In the genomic region with DNA sequence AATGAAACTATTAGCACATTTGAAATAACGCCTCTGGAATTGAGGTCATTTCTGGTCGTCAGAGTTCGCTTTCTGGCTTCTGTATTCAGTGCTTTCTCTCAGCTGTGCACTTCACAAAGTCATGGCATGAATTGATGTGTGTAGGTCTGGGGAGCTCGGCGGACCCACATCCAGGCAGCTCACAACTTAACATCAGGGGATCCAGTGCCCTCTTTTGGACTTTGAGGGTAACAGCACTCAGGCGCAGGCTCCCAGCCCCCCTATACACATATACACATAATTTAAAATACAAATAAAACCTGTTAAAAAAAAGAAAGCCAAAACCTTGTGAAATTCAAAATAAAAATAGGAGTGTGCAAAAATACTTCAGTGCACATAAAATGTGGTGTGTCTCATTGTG, we compare ENCODE assay signal across 11 mouse cellular contexts.
A peak's percentile ranks its signal among the peaks of the same experiment; 100 is the strongest.
DNase-seq lines count a peak whose midpoint lies in the region; ATAC-seq and TF ChIP-seq lines count a peak whose summit lies in the region.
"Had no signal": no experiment of that assay in that cellular context is flagged by ENCODE, and none has a peak within 500 bp of the region (broad histone marks: within the 10 kb centered on the region; RNA-seq: fewer than 3 reads in every experiment).

No protein-coding gene starts in this region.

- H3K27ac ChIP-seq in forebrain, postnatal 0 days (ENCODE audit: low read depth, low read length), result no peak overlapping the region
- no peak overlapping the region for H3K27ac ChIP-seq in forebrain, embryonic 16.5 days (ENCODE audit: low read length)
- H3K27ac ChIP-seq in lung, postnatal 0 days (ENCODE audit: low read length), result no peak overlapping the region
- no peak overlapping the region for H3K27ac ChIP-seq in olfactory bulb, adult 2 months (ENCODE audit: insufficient read depth, low read depth, low read length)
- H3K27ac ChIP-seq in kidney, embryonic 15.5 days, result no peak overlapping the region
- H3K27ac ChIP-seq: limb, embryonic 15.5 days had no signal

- H3K9me3 ChIP-seq in forebrain, postnatal 0 days (ENCODE audit: low read length), result no peaks in the 10 kb centered on the region
- no peaks in the 10 kb centered on the region for H3K9me3 ChIP-seq in forebrain, embryonic 16.5 days (ENCODE audit: control insufficient read depth, low read length)
- no peaks in the 10 kb centered on the region for H3K9me3 ChIP-seq in lung, postnatal 0 days (ENCODE audit: low read length)
- H3K9me3 ChIP-seq in kidney, embryonic 15.5 days (replicated peaks), result no peaks in the 10 kb centered on the region
- H3K9me3 ChIP-seq: limb, embryonic 15.5 days had no signal

- peak; percentile 52 for TF ChIP-seq CTCF in forebrain, postnatal 0 days (IDR thresholded peaks at IDR 0.05; ENCODE audit: low read depth)
- peak; percentile 54 for TF ChIP-seq CTCF in lung, postnatal 0 days (IDR thresholded peaks at IDR 0.05)
- 0 out of 2 replicates have a peak, but pooled peaks have one; percentile 8 for TF ChIP-seq CTCF in olfactory bulb, adult 2 months (IDR thresholded peaks at IDR 0.05; ENCODE audit: insufficient read depth, low read depth, low read length)

- no peak overlapping the region for H3K9ac ChIP-seq in forebrain, postnatal 0 days
- H3K9ac ChIP-seq in forebrain, embryonic 16.5 days (replicated peaks; ENCODE audit: low read depth, low read length), result no peak overlapping the region
- H3K9ac ChIP-seq in lung, postnatal 0 days (replicated peaks; ENCODE audit: low read depth), result no peak overlapping the region
- H3K9ac ChIP-seq in kidney, embryonic 15.5 days, result no peak overlapping the region
- H3K9ac ChIP-seq: limb, embryonic 15.5 days had no signal

- H3K4me3 ChIP-seq in forebrain, postnatal 0 days (ENCODE audit: low read depth, low read length), result no peak overlapping the region
- no peak overlapping the region for H3K4me3 ChIP-seq in forebrain, embryonic 16.5 days (replicated peaks; ENCODE audit: low read length)
- H3K4me3 ChIP-seq in lung, postnatal 0 days (ENCODE audit: low read depth, low read length), result no peak overlapping the region
- H3K4me3 ChIP-seq in olfactory bulb, adult 2 months (ENCODE audit: insufficient read depth, low read depth, low read length), result no peak overlapping the region
- H3K4me3 ChIP-seq in kidney, embryonic 15.5 days (replicated peaks), result no peak overlapping the region
- H3K4me3 ChIP-seq: limb, embryonic 15.5 days had no signal

- no peak for TF ChIP-seq POLR2A in olfactory bulb, adult 2 months (IDR thresholded peaks at IDR 0.05; ENCODE audit: insufficient read depth, low read depth, low read length)

- TF ChIP-seq EP300 in lung, postnatal 0 days (IDR thresholded peaks at IDR 0.05), result no peak

- H3K36me3 ChIP-seq in forebrain, postnatal 0 days (ENCODE audit: insufficient read depth), result no peaks in the 10 kb centered on the region
- no peaks in the 10 kb centered on the region for H3K36me3 ChIP-seq in forebrain, embryonic 16.5 days (ENCODE audit: control insufficient read depth, insufficient read depth)
- H3K36me3 ChIP-seq in lung, postnatal 0 days (ENCODE audit: insufficient read depth, low read length), result no peaks in the 10 kb centered on the region
- no peaks in the 10 kb centered on the region for H3K36me3 ChIP-seq in kidney, embryonic 15.5 days
- H3K36me3 ChIP-seq: limb, embryonic 15.5 days had no signal

- no peaks in the 10 kb centered on the region for H3K27me3 ChIP-seq in forebrain, postnatal 0 days (ENCODE audit: insufficient read depth, low read length)
- H3K27me3 ChIP-seq in forebrain, embryonic 16.5 days (replicated peaks; ENCODE audit: control insufficient read depth, insufficient read depth, low read length), result no peaks in the 10 kb centered on the region
- H3K27me3 ChIP-seq in lung, postnatal 0 days (replicated peaks; ENCODE audit: insufficient read depth, low read length), result no peaks in the 10 kb centered on the region
- no peaks in the 10 kb centered on the region for H3K27me3 ChIP-seq in kidney, embryonic 15.5 days
- H3K27me3 ChIP-seq: limb, embryonic 15.5 days had no signal

- 50% methylated on average over 6 of the region's 6 CpGs for WGBS in forebrain, postnatal 0 days
- 55% methylated on average over 6 of the region's 6 CpGs for WGBS in forebrain, embryonic 16.5 days
- WGBS in lung, postnatal 0 days, result 60% methylated on average over 6 of the region's 6 CpGs
- WGBS in olfactory bulb, adult 2 months, result 54% methylated on average over 6 of the region's 6 CpGs
- 73% methylated on average over 6 of the region's 6 CpGs for WGBS in kidney, embryonic 15.5 days

- no peaks in the 10 kb centered on the region for H3K4me1 ChIP-seq in forebrain, postnatal 0 days (ENCODE audit: insufficient read depth)
- peaks cover 5% of the 10 kb centered on the region for H3K4me1 ChIP-seq in forebrain, embryonic 16.5 days (replicated peaks; ENCODE audit: control insufficient read depth, insufficient read depth, low read length)
- no peaks in the 10 kb centered on the region for H3K4me1 ChIP-seq in lung, postnatal 0 days (ENCODE audit: insufficient read depth, low read depth, low read length)
- no peaks in the 10 kb centered on the region for H3K4me1 ChIP-seq in olfactory bulb, adult 2 months (ENCODE audit: control insufficient read depth, insufficient read depth, low read length)
- H3K4me1 ChIP-seq in kidney, embryonic 15.5 days, result peaks cover 9% of the 10 kb centered on the region; the same call in 1 of the 2 replicates

- no peak overlapping the region for H3K4me2 ChIP-seq in forebrain, postnatal 0 days (ENCODE audit: low read depth)
- no peak overlapping the region for H3K4me2 ChIP-seq in forebrain, embryonic 16.5 days (ENCODE audit: low read length)
- no peak overlapping the region for H3K4me2 ChIP-seq in lung, postnatal 0 days (replicated peaks; ENCODE audit: low read depth, low read length)
- no peak overlapping the region for H3K4me2 ChIP-seq in kidney, embryonic 15.5 days
- H3K4me2 ChIP-seq: heart, embryonic 11.5 days; limb, embryonic 15.5 days had no signal

- DNase-seq in forebrain, postnatal 0 days, result peak; percentile 31
- no peak for DNase-seq in lung, postnatal 0 days (ENCODE audit: low spot score)
- no peak for DNase-seq in lung, postnatal 14 days
- DNase-seq in R1 (ENCODE audit: low read depth, low spot score), result peak; percentile 50
- no peak for DNase-seq in cerebellum, adult 9-11 months
- DNase-seq: kidney, adult 8-10 months had no signal

- ATAC-seq in forebrain, postnatal 0 days, result peak; percentile 45
- no peak for ATAC-seq in forebrain, embryonic 16.5 days
- ATAC-seq in lung, postnatal 0 days, result no peak
- no peak for ATAC-seq in kidney, embryonic 15.5 days (replicated peaks; ENCODE audit: low FRiP score)

Comparison
In these comparisons a context has a peak if more than half of its experiments do, and no peak if none do; other contexts are left out.
1. DNase-seq: peak in forebrain, postnatal 0 days (single experiment) and R1 (single experiment); none in lung, postnatal 0 days (single experiment), lung, postnatal 14 days (single experiment) and cerebellum, adult 9-11 months (single experiment).
2. Peak in every context shown above with its lines, with median percentiles within 50 percentile points of each other: CTCF ChIP-seq.